Mouse (Mus musculus) embryonic facial prominence, embryonic 14.5 days (tissue): ENCODE measurements around the gene Cox7a2. TPM values are rescaled to one million over a fixed set of nuclear protein-coding genes. Genes with fewer than 3 reads are reported as not detected.

Source experiments
- ATAC-seq: fragments of 200-750 bp; cut with Nextera tagmentation; 2 replicates; pipeline ENCODE4 v1.8.0; 2017; ENCODE audit warnings: low read depth, moderate number of reproducible peaks, moderate TSS enrichment
- DNase-seq: peaks from one replicate; pipeline ENCODE4 v3.0.0-alpha.2; 2015; ENCODE audit warnings: low spot score
- H3K27ac ChIP-seq: fragments of 300-500 bp; sonication (generic); replicated peaks from 2 replicates; pipeline ENCODE4 v1.5.1; 2014; ENCODE audit warnings: low read depth, mild to moderate bottlenecking, low read length, moderate library complexity
- H3K27me3 ChIP-seq: fragments of 300-500 bp; sonication (generic); replicated peaks from 2 replicates; pipeline ENCODE4 v1.6.1; 2014; ENCODE audit warnings: low read length; ENCODE audit not compliant: control insufficient read depth, insufficient read depth
- H3K36me3 ChIP-seq: fragments of 300-500 bp; sonication (generic); 2 replicates; pipeline ENCODE4 v1.6.1; 2014; ENCODE audit warnings: low read length, mixed read lengths; ENCODE audit not compliant: control insufficient read depth, insufficient read depth
- H3K4me1 ChIP-seq: fragments of 300-500 bp; sonication (generic); 2 replicates; pipeline ENCODE4 v1.6.1; 2014; ENCODE audit warnings: antibody characterized with exemption, low read length; ENCODE audit not compliant: control insufficient read depth, insufficient read depth
- H3K4me2 ChIP-seq: fragments of 300-500 bp; sonication (generic); 2 replicates; pipeline ENCODE4 v1.6.1; 2014; ENCODE audit warnings: low read depth, mild to moderate bottlenecking, low read length, moderate library complexity, mixed read lengths
- H3K4me3 ChIP-seq: fragments of 300-500 bp; sonication (generic); 2 replicates; pipeline ENCODE4 v1.5.1; 2014; ENCODE audit warnings: low read depth, mild to moderate bottlenecking, low read length
- H3K9ac ChIP-seq: fragments of 300-500 bp; sonication (generic); 2 replicates; pipeline ENCODE4 v1.6.1; 2014; ENCODE audit warnings: low read depth, mild to moderate bottlenecking, low read length, moderate library complexity, mixed read lengths
- H3K9me3 ChIP-seq: fragments of 300-500 bp; sonication (generic); 2 replicates; pipeline ENCODE4 v1.6.1; 2016; ENCODE audit warnings: low read length; ENCODE audit not compliant: control insufficient read depth
- WGBS: fragments of 180-500 bp; shearing (Covaris S2); extraction: QIAGEN DNeasy Blood & Tissue Kit; methylation state at CpG from one replicate; pipeline ENCODE4 v1.1.7; 2014; 5-methylcytosine and 5-hydroxymethylcytosine counted together
- polyA plus RNA-seq: library from polyadenylated mRNA; unstranded; fragments of >200 nt; fragmentation: Nextera tagmentation; extraction: Ambion mirVana; gene quantifications from 2 replicates; pipeline ENCODE4 v1.2.1, GENCODE M21; 2014

Gene Cox7a2
- polyA plus RNA-seq, 1 experiment from 2014 or later = 755 TPM

- Histone ChIP-seq H3K4me3 (peak overlapping the region; percentile 89), H3K4me2 (peak overlapping the region; percentile 74), H3K36me3 (peaks cover 20% of the 10 kb centered on the region), H3K4me1 (peaks cover 5% of the 10 kb centered on the region), H3K9me3 (no peaks in the 10 kb centered on the region), H3K27me3 (no peaks in the 10 kb centered on the region), H3K9ac (peak overlapping the region; percentile 81), H3K27ac (peak overlapping the region; percentile 94)
- ATAC-seq (peak; percentile 41), DNase-seq (no peak)
- WGBS = 6% methylated on average over 14 of the region's 14 CpGs
Measured at GRCm38 (mm10) chr9:79760076-79760475, 398 bp upstream of the Cox7a2 start.

DNA sequence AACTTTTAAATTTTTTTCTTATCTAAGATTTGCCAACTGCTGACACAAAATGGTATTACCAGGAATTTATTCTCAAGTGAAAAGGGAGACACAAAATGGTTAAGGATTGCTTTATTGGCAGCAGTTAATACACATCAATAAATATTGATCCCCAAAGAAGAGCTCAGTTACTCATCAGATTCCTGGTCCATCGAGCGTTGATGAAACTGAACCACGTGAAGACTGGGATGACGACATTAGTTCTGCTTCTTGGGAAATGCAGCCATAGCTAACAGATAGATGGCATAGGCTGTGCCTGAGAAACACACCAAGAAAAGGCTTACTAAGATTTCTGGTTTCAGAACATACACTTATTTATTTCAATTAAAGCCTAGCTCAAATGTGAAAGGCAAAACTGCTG lies 4.4 kb downstream of the Cox7a2 start:
- WGBS = 96% methylated on average over 4 of the region's 4 CpGs
- DNase-seq = no peak
- H3K27ac ChIP-seq = no peak overlapping the region
- no peak overlapping the region for H3K4me2 ChIP-seq
- no peak for ATAC-seq
- H3K9ac ChIP-seq = no peak overlapping the region
- peaks cover 1% of the 10 kb centered on the region for H3K4me1 ChIP-seq
- H3K4me3 ChIP-seq = no peak overlapping the region
- peaks cover 42% of the 10 kb centered on the region for H3K36me3 ChIP-seq
- H3K27me3 ChIP-seq = no peaks in the 10 kb centered on the region
- no peaks in the 10 kb centered on the region for H3K9me3 ChIP-seq

DNA sequence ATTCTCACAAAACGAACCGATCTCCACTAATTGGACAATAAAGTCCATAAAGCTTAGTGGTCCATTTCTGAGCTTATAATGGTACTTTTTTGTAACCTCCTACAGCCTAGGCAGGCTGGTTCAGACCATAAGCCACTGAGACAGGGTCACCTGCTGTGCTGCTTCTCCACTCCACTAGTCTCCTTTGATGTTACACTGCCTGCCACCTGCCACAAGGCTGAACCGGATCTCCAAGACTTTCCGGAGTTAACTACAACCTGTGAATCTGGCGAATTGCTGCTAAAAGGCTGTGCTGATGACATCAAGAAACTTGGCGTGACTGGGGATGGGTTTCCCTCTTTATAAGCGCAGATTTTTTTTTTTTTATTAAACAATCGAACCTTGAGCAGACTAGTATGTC lies 7.8 kb downstream of the Cox7a2 start:
- Histone ChIP-seq H3K9me3 (no peaks in the 10 kb centered on the region), H3K4me3 (no peak overlapping the region), H3K9ac (no peak overlapping the region), H3K27ac (no peak overlapping the region), H3K4me1 (no peaks in the 10 kb centered on the region), H3K4me2 (no peak overlapping the region), H3K27me3 (no peaks in the 10 kb centered on the region), H3K36me3 (peaks cover 32% of the 10 kb centered on the region)
- 82% methylated on average over 8 of the region's 8 CpGs for WGBS
- no peak for ATAC-seq
- no peak for DNase-seq

GRCm38 (mm10) chr9:79750709-79751108 lies 9.0 kb downstream of the Cox7a2 start:
- DNase-seq (no peak), ATAC-seq (no peak)
- H3K36me3 ChIP-seq = peaks cover 28% of the 10 kb centered on the region
- H3K27me3 ChIP-seq = no peaks in the 10 kb centered on the region
- H3K9me3 ChIP-seq = no peaks in the 10 kb centered on the region
- no peaks in the 10 kb centered on the region for H3K4me1 ChIP-seq
- no peak overlapping the region for H3K4me2 ChIP-seq
- no peak overlapping the region for H3K27ac ChIP-seq
- no peak overlapping the region for H3K4me3 ChIP-seq
- H3K9ac ChIP-seq = no peak overlapping the region
- WGBS = 86% methylated on average over 7 of the region's 7 CpGs

- 62% methylated on average over 4 of the region's 4 CpGs for WGBS
- no peak overlapping the region for H3K4me2 ChIP-seq
- no peaks in the 10 kb centered on the region for H3K9me3 ChIP-seq
- no peaks in the 10 kb centered on the region for H3K36me3 ChIP-seq
- no peak for DNase-seq
- no peak overlapping the region for H3K4me3 ChIP-seq
- H3K9ac ChIP-seq = no peak overlapping the region
- no peak for ATAC-seq
- H3K27me3 ChIP-seq = no peaks in the 10 kb centered on the region
- H3K27ac ChIP-seq = no peak overlapping the region
- H3K4me1 ChIP-seq = no peaks in the 10 kb centered on the region
Measured at GRCm38 (mm10) chr9:79745036-79745435, 14.6 kb downstream of the Cox7a2 start.

GRCm38 (mm10) chr9:79735608-79736007 lies 24.1 kb downstream of the Cox7a2 start:
- 83% methylated on average over 6 of the region's 6 CpGs for WGBS

DNA sequence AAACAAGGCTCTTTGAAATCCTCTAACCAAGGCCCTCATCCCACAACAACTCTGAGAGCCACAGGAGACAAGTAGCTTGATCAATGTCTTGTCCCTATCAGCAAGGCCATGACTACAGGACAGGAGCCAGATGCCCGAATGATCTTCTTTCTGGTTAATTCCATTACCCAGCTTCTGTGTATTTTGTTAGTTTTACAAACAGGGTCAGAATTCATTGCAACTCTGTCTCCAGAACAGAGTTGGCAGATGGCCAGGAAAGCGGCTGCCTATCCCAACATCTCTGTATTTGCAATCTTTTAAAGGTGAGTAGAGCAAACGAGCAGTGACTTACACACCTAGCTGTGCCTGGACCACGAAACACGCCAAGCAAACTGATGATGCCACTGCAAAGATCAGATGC lies 29.4 kb downstream of the Cox7a2 start:
- Histone ChIP-seq H3K4me1 (no peaks in the 10 kb centered on the region), H3K4me3 (no peak overlapping the region), H3K9ac (no peak overlapping the region), H3K27me3 (no peaks in the 10 kb centered on the region), H3K36me3 (no peaks in the 10 kb centered on the region), H3K27ac (no peak overlapping the region), H3K4me2 (no peak overlapping the region), H3K9me3 (no peaks in the 10 kb centered on the region)
- no peak for ATAC-seq
- 73% methylated on average over 5 of the region's 5 CpGs for WGBS
- no peak for DNase-seq

More at GRCm38 (mm10) chr9:79735608-79736007, 24.1 kb downstream of the Cox7a2 start:
- Histone ChIP-seq H3K27ac (no peak overlapping the region), H3K36me3 (no peaks in the 10 kb centered on the region), H3K9me3 (no peaks in the 10 kb centered on the region), H3K4me2 (no peak overlapping the region), H3K9ac (no peak overlapping the region), H3K27me3 (no peaks in the 10 kb centered on the region), H3K4me3 (no peak overlapping the region), H3K4me1 (no peaks in the 10 kb centered on the region)
- ATAC-seq (no peak), DNase-seq (no peak)

GRCm38 (mm10) chr9:79723090-79723489 lies 36.6 kb downstream of the Cox7a2 start:
- DNase-seq = peak; percentile 85
- Histone ChIP-seq H3K9me3 (no peaks in the 10 kb centered on the region), H3K27me3 (peaks cover 10% of the 10 kb centered on the region; the same call in 1 of the 2 replicates), H3K4me1 (peaks cover 4% of the 10 kb centered on the region), H3K4me2 (no peak overlapping the region), H3K9ac (no peak overlapping the region), H3K36me3 (no peaks in the 10 kb centered on the region), H3K27ac (no peak overlapping the region), H3K4me3 (no peak overlapping the region)
- no peak for ATAC-seq
- WGBS = 34% methylated on average over 5 of the region's 5 CpGs

- H3K4me1 ChIP-seq = peaks cover 4% of the 10 kb centered on the region
- 5% methylated on average over 9 of the region's 9 CpGs for whole genome bisulfite sequencing
- H3K27me3 ChIP-seq = peaks cover 10% of the 10 kb centered on the region; the same call in 1 of the 2 replicates
- peak overlapping the region; percentile 69 for H3K4me2 ChIP-seq
- H3K9me3 ChIP-seq = no peaks in the 10 kb centered on the region
- H3K27ac ChIP-seq = no peak overlapping the region
- no peak overlapping the region for H3K9ac ChIP-seq
- ATAC-seq (no peak), DNase-seq (peak; percentile 91)
- H3K36me3 ChIP-seq = no peaks in the 10 kb centered on the region
- H3K4me3 ChIP-seq = no peak overlapping the region
Measured at GRCm38 (mm10) chr9:79721056-79721455, 38.6 kb downstream of the Cox7a2 start.
